Mouse (Mus musculus): ENCODE data around the gene Hspd1. TPM values are rescaled to one million over a fixed set of nuclear protein-coding genes. Genes with fewer than 3 reads are reported as not detected.
"Not testable (repeated sequence)": the region's sequence is repeated elsewhere in the genome, so short reads cannot be mapped to it uniquely, and the experiment has no call there.

Hspd1 gene
- total RNA-seq, 2 experiments from 2014 or later: 173 to 192 TPM

DNA sequence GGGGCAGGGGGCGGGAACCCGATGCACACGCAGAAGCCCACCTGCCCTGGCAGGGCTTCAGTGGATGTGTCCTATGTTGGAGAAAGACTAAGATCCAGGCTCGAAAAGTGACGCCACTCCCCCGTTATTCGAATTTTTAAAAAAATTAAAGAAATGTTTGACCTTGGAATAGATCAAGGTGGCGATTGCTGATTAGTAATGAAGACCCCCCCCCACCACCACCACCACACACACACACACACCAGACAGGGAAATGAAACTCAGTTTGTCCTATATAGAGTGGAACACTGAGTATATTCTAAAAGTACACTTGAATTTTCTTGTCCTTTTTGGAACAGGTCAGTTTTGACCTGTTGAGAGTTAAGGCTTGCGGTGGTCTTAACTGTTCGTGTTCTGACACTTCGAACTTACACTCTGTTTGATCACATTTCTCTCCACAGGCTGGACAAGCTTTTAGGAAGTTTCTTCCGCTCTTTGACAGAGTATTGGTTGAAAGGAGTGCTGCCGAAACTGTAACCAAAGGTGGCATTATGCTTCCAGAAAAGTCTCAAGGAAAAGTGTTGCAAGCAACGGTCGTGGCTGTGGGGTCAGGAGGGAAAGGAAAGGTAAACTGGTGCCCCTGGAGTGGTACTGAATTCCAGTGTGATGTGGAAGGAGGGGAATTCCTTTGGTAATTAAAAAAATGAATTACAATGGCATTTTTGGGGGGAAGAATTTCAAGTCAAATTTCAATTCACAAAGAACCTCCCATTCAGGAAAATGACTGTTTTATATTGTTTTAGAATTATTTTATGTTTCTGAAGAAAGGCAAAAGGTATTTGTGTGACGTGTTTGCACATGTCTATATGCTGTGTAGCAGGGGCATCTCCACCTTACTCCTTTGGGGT, 811 bp upstream of the Hspd1 start:
- no peak for DNase-seq (ENCODE audit: low spot score in 2 of 2)

DNA sequence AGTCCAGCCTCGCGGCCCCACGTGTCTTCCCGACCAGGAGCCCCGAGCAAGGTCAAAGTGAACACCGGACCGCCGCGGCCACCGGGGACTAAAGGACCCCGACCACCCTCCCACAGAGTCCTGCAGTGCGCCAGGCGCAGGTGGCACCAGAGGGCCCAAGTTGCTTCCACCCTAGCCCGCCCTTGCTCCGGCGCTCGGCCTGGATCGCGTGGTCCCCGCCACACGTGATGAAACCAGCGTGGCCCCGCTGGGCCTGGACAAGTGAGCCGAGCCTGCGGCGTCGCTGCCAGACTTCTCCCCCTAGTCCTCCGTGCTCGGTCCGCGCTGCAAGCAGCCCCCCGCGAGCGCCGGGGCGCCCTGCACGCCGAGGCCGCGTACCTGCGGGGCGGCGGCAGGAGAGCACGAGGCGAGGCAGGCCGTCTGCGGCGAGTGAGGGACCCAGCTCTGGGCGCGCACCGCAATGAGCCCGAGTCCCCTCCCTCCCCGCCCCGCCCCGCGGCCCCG, 590 bp downstream of the Hspd1 start:
- no peak for DNase-seq (ENCODE audit: low spot score in 2 of 2)

DNA sequence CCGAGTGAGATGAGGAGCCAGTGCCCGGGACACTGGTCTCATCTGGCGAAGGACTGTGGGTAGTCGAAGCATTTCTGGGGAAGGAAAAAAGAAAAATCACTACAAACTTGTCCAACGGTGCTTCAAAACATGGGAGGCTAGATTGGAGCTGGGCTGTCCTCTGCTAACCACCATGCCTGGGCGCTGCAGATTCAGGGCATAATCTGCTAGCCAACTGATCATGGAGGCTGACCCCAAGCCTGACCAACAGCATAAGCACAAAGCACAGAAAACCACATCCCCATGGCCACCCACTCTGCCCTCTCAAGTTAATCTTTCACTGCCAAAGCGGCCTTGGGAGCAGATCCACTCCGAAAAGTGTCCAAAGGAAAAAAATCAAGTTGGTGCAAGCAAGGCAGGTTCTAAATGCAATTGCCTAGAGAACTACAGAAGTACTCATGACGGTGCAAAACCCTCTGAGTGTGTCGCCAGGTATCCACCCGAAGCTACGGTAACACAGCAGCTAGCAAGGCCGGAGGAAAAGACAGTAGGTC, 1.1 kb downstream of the Hspd1 start:
- DNase-seq (ENCODE audit: low spot score in 2 of 2): no peak

DNA sequence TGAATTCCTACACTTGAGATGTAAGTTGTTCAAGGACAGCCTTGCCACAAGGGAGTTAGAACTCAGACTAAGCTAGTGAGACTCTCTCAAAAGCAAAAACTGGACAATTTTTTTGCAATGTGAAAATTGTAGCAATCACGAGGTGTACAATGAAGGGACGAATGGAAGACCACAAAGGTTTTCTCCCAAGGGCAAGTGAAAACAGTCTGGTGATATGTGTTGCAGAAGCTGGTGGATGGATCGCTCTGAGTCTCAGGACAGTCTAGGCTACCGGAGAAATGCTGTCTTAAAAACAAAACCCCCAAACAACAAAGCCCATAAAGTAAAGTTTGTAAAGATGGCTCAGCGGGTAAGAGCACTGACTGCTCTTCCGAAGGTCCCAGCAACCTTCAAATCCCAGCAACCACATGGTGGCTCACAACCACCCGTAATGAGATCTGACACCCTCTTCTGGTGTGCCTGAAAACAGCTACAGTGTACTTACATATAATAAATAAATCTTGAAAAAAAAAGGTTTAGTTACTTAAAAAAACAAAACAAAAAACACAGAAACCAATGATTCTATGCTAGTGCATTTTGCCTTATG, 2.2 kb downstream of the Hspd1 start:
- DNase-seq (ENCODE audit: low spot score in 2 of 2): no peak

DNA sequence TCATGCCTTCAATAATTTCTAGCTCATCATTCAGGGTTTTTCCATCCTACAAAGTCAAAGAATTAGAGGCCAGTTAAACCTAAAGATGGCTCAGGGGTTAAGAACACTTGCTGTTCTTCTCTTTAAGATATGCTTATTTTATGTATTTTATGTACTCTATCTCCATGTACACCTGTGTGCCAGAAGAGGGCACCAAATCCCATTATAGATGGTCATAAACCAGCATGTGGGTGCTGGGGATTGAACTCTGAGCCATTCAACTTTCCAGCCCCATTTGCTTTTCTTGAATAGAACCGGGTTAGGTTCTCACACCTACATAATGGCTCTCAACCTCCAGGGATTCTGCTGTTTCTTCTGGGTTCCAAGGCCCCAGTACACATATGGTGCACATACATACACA, 5.9 kb downstream of the Hspd1 start:
- DNase-seq (ENCODE audit: low spot score in 2 of 2): no peak

DNA sequence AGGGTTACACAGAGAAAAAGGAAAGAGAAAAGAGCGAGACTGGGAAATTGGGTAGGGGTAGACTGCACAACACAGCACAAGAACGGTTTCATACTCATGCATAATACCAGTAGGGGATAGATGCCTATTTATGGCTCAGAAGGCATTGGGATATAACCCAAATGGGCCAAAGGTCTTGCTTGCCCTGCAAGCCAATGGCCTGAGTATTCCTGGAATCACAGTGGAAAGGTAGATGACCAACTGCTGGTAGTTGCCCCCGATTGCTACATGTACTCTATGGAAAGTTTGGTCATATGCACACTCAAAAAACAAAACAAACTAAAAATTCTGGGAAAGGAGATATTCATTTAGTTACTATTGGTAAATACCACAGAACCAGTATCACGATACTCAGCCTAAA, 8.4 kb downstream of the Hspd1 start:
- no peak for DNase-seq (ENCODE audit: low spot score in 2 of 2)

DNA sequence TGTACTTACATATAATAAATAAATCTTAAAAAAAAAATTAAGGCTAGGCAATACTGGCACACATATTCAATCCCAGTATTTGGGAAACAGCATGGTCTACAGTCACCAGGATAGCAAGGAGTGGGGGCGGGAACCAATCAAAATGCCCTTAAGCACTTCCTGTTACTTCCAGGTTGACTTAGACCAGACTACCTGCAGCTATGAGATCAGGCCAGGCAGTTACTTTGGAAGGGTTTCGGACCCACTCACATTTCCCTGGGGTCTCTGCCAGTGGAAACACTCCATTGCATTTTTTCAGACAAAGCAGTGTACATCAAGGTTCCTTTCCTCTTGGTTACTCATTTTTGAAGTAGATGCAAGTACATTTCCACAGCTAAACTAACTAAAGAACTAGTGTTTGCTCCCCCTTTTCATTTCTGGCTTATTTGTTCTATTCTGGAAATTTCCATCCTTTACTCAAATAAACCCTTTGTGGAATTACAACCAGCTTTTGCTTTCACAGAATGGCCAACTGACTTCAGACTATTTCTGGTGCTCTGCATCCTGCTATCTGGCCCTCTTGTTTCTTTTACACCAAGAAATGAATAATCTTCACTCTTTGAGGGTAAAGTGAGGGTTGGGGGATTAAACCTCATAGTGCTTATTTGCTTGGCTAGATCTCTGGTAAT, 11.1 kb downstream of the Hspd1 start:
- no peak for DNase-seq (ENCODE audit: low spot score in 2 of 2)

DNA sequence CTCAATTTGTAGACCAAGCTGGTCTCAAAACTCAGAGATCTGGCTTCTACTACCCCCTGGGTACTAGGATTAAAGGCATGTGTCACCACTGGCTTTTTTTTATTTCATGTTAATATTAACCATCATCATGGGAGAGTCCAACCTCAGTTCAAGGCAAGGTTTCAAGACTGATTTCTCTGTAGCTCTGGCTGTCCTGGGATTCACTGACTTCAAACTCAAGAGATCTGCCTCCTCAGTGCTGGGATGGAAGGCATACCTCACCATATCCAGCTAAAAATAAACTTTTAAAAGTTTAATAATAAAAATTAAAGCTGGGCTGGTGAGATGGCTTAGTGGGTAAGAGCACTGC, 11.7 kb downstream of the Hspd1 start:
- no peak for DNase-seq (ENCODE audit: low spot score in 2 of 2)

DNA sequence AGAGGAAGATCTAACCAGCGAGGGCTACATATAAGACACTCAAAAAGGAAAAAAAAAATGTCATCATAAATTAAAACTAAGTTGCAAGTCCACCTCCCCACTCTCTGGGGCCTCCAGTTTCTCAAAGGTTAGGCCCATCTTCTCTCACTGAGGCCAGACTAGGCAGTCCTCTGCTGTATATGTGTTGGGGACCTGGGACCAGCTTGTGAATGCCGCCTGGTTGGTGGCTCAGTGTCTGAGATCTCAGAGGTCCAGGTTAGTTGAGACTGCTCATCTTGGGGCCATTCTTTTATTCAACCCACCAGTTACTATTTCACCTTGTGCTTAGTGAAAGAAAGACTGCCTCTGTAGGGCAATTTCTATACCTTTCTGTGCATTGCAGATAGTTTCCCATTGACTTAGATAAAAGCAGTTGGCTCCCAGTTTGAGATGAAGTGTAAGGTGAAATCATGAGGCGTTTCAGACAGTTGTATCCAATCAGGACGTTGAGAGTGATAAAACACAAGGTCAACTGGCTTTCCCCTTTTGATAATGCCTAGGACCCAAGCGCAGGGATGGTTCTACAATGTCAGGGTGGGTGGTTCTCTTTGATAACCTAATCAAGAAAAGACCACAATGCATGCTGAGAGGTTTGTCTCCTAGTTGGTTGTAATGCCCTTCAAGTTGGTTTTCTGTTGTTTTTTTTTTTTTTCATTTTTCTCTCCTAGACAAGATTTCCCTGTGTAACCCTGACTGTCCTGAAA, 12.2 kb downstream of the Hspd1 start:
- no peak for DNase-seq (ENCODE audit: low spot score in 2 of 2)

DNA sequence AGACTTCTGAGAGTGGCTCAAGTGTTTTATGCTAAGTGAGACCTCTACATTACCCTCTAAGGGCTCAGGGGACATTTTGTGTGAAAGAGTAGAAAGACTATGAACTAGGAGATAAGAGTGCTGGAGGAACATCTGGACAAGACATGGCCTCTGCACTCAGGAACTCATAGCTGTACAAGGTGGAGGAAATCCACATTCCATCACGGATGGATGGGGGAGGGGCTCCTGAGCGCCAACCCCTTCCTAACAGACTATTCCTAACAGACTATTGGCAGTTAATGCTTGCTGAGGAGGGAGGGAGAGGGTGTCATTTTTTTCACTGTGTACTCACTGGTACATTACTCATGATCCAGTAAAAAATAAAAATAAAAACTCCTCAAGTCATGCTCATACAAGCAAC, 13.3 kb downstream of the Hspd1 start:
- no peak for DNase-seq (ENCODE audit: low spot score in 2 of 2)

DNA sequence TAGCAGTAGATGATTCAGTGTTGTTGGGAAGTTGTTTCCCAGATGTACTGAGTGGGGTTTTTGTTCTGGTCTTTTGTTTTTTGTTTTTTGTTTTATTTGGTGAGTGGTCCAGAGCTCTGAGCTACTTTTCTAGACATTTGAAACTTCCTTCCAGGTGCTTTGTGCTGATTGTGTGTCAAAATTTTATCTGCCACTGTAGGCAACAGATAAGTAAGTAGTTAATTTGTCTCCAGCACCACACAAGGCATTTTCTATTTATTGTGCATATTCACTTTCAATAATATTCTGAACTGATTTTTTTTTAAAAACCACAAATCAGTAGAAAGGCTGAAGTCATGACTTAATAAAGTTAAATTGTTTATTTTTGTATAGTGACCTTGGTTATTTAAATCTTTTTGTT, 15.7 kb downstream of the Hspd1 start:
- not testable (repeated sequence) for DNase-seq (ENCODE audit: low spot score in 2 of 2)

DNA sequence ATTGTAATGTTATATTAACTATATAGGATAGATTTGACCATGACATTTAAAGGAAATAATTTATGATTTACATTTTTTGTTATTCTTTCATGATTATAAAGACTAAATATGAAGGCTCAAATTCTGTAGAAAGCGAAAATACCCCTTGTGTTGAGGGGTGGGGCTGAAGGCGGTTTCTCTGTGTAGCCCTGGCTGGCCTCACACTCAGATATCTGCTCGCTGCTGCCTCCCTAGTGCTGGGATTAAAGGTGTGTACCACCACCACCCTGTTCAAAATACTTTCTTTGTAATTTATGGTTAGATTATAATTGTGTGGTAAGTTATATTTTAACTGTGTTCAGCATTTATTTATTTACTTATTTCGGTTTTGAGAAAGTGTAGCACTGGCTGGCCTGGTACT, 26.3 kb downstream of the Hspd1 start:
- DNase-seq (ENCODE audit: low spot score in 2 of 2): no peak

DNA sequence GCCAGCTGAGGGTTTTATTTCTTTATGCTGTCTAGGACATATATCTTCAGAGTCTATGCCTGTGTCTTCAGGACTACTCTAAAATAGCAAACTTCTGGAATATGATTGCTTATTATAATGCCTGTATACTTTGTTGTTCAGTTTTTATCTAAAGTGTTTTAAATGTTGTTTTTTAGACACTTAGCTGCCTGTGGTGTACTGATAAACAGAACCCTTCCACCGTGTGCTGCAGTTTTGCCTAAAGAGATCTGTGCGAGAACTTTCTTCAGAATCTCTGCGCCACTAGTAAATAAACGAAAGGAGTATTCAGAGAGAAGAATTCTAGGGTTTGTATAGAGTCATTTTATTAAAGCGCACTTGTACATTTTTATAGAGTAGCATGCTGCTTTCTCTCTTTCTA, 26.9 kb downstream of the Hspd1 start:
- DNase-seq (ENCODE audit: low spot score in 2 of 2): no peak

DNA sequence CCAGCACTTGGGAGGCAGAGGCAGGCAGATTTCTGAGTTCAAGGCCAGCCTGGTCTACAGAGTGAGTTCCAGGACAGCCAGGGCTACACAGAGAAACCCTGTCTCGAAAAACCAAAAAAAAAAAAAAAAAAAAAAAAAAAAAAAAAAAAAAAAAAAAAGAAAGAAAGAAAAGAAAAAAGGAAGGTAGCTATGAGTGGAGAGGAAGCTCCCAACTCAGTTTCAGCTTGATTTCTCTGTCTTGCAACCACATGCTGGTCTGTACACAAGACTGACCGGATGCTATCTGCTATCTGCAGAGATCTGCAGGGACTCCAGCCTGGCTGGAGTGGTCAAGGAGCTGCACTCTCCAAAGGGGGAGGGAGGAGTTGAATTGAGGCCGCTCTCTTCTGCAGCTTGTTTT, 29.7 kb downstream of the Hspd1 start:
- not testable (repeated sequence) for DNase-seq (ENCODE audit: low spot score in 2 of 2)

DNA sequence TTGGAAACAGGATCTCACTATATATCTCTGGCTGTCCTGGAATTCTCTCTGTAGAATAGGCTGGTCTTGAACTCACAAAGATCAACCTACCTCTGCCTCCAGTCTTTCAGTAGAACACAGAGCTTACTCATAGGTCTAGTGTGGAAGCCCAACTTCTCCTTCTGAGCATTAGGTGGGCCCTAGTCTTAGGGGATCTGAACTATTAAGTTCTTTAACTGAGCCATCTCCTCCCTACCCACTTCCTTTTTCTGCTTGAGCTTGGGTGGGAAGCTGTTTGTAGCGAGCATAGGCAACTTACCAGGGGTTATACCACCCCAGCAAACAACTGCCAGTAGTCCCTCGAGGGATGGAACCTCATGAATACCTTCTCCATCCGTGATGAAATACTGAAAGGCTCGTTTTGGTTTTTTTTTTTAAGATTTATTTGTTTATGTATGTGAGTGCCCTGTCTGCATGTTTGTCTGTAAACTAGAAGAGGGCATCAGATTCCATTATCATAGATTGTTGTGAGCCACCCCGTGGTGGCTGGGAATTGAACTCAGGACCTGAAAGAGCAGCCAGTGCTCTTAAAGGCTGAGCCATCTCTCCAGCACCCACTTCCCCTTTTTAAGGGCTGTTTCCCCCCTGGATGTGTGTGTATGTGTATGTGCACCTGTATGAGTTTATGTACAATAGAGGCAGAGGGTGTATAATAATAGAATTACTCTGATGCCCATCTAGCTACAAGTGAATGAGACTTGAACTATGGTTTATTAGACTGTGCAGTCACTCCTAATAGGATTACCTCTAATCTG, 32.5 kb downstream of the Hspd1 start:
- no peak for DNase-seq (ENCODE audit: low spot score in 2 of 2)

DNA sequence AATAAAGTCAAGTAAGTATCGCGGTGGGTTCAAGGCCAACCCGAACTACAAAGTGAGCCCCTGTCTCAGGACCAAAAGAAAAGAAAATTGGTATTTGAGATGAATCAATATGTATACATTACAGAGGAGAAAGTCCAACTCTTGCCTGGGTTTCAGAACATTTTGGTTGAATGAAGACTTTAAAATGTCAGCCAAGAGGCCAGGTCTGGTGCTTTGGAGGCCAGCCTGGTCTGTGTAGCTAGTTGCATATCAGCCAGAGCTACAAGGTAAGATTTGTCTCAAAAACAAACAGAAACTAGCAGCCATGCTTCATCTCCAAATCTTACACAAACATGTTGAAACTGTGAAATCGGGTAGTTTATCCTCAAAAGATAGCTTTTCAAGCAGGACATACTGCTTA, 34.4 kb downstream of the Hspd1 start:
- DNase-seq (ENCODE audit: low spot score in 2 of 2): no peak

DNA sequence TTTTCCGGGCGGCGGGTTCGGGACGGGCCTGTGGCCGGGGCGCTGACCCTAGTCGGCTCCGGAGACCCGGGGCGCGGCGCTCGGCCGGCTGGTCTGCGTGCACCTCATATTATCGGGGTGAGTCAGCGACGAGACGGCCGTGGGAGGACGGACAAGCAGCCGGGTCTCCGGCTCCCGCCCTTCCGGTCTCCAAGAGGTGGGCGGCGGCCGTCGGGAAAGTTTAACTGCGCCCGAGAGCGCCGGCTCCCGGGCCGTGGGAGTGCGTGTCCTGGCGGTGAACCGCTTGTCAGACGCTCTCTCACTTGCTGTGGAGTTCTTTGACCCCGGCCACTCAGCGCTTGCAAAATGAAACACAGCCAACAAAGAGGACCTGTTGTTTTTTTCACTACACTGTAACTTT, 35.0 kb downstream of the Hspd1 start:
- peak in 1 of 2 experiments; percentile 29 for DNase-seq (ENCODE audit: low spot score in 2 of 2)

DNA sequence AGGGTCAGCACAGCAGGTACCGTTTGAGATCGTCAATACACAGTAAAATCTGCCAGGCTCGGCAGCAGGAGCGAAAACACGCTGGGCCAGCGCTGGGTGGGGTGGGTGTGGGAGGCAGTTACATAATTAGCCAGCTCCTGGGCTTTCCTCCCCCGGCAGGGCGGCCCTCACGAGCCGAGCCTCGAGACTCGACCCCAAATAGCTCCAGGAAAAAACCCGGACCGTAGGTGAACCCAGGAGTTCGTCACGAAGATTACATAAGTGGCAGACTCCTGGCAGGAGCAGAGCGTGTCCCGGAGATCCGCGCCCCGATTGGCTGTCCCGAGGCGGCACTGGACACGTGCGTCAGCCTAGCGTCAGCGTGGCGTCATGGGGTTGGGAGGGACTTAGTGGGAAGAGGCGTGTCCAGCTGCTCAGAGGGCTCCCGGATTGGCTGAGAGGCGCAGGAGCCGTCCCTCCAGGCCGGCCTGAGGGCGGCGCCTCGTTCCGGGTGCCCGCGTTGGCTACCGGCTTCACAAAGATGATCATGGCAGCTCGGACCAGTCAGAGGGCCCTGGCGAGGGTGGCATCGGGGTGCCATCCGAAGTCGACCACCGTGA, 35.6 kb downstream of the Hspd1 start, which contains the start of gene Coq10b:
Gene Coq10b, plus strand, starts transcription at position 416 of the 599 bp plus-strand sequence.
- DNase-seq (ENCODE audit: low spot score in 2 of 2): peak; percentile 97 to 99

DNA sequence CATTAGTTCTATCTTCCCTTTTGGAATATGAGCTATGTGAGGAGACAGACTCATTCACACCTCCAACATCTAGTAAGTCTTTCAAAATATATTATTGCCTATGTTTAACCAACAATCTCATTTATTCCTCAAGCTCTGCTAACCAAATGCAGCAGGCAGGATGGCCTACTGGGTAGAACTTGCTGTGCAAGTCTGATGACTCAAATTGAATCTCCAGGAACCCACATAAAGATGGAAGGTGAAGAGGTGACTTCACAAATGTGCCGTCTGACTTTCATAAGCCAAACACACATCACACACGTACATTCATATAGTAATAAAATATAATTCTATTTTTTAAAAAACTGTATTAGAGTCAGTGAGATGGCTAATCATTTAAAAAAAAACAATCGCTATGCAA, 36.4 kb downstream of the Hspd1 start:
- no peak for DNase-seq (ENCODE audit: low spot score in 2 of 2)
